Mouse (Mus musculus) liver, embryonic 11.5 days (tissue): ENCODE data around the gene Ephb1. TPM values are rescaled to one million over a fixed set of nuclear protein-coding genes. Genes with fewer than 3 reads are reported as not detected.

Source experiments
- ATAC-seq: fragments of 200-750 bp; cut with Nextera tagmentation; replicated peaks from 2 replicates; pipeline ENCODE4 v1.8.0; 2017; ENCODE audit warnings: moderate number of reproducible peaks, mild to moderate bottlenecking, moderate TSS enrichment, moderate library complexity; ENCODE audit not compliant: low FRiP score
- DNase-seq: peaks from one replicate; pipeline ENCODE4 v3.0.0-alpha.2; 2017; ENCODE audit warnings: low spot score
- H3K27ac ChIP-seq: fragments of 300-500 bp; sonication (generic); 2 replicates; pipeline ENCODE4 v1.5.1; 2014; ENCODE audit warnings: mild to moderate bottlenecking, low read depth, low read length, control low read depth
- H3K27me3 ChIP-seq: fragments of 300-500 bp; sonication (generic); replicated peaks from 2 replicates; pipeline ENCODE4 v1.6.1; 2014; ENCODE audit warnings: low read length, mixed read lengths; ENCODE audit not compliant: control insufficient read depth, insufficient read depth
- H3K36me3 ChIP-seq: fragments of 300-500 bp; sonication (generic); 2 replicates; pipeline ENCODE4 v1.6.1; 2014; ENCODE audit warnings: mild to moderate bottlenecking, low read length, moderate library complexity, mixed read lengths; ENCODE audit not compliant: control insufficient read depth, insufficient read depth
- H3K4me1 ChIP-seq: fragments of 300-500 bp; sonication (generic); replicated peaks from 2 replicates; pipeline ENCODE4 v1.6.1; 2014; ENCODE audit warnings: low read length, mixed read lengths; ENCODE audit not compliant: control insufficient read depth, insufficient read depth
- H3K4me2 ChIP-seq: fragments of 300-500 bp; sonication (generic); 2 replicates; pipeline ENCODE4 v1.6.1; 2014; ENCODE audit warnings: mild to moderate bottlenecking, control low read depth, moderate library complexity
- H3K4me3 ChIP-seq: fragments of 300-500 bp; sonication (generic); 2 replicates; pipeline ENCODE4 v1.5.1; 2014; ENCODE audit warnings: low read depth, low read length, control low read depth
- H3K9ac ChIP-seq: fragments of 300-500 bp; sonication (generic); 2 replicates; pipeline ENCODE4 v1.6.1; 2014; ENCODE audit warnings: low read depth, low read length, control low read depth
- H3K9me3 ChIP-seq: fragments of 300-500 bp; sonication (generic); 2 replicates; pipeline ENCODE4 v1.6.1; 2016; ENCODE audit warnings: low read length, inconsistent platforms, mixed read lengths; ENCODE audit not compliant: control insufficient read depth
- WGBS: fragments of 180-500 bp; shearing (Covaris S2); extraction: QIAGEN DNeasy Blood & Tissue Kit; methylation state at CpG from one replicate; pipeline ENCODE4 v1.1.7; 2014; 5-methylcytosine and 5-hydroxymethylcytosine counted together
- polyA plus RNA-seq: library from polyadenylated mRNA; unstranded; fragments of >200 nt; fragmentation: Nextera tagmentation; extraction: Ambion mirVana; gene quantifications from 2 replicates; pipeline ENCODE4 v1.2.1, GENCODE M21; 2014

Ephb1 gene
- polyA plus RNA-seq, 1 experiment from 2014 or later: 0.70 TPM

DNA sequence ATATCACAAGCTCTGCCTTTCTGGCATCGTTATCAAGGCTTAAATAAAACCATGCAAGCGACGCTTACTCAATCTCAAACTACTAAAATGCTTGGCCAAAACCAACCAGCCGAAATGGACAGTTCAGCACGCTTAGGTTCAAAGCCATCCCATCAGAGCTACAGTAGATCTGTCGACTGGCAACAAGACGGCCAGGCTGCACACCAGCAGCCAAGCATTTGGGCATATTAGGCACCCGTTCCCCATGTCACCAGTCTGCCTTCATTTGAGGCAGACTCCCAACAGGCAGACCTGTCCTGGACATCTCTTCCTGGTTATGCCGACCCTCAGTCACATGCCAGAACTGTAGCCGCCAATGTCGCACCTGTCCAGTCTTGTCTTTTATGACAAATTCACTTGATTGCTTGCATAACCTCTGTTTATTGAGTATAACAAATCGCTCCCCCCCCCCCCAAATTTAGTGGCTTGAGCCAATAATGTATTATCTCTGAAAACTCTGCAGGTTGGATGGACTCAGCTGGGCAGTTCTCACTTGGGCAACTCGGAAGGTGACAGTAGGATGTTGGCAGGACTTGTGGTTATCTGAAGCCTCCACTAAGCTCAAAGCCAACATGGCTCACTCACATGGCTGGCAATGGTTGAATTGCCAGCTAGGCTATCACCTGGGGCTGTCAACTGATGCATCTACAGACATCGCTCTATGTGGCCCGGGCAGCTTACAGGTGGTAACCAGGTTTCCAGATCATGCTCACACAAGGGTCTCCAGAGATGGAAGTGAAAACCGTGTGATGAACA is 24.0 kb downstream of the Ephb1 start:
- H3K9ac ChIP-seq: no peak overlapping the region
- no peaks in the 10 kb centered on the region for H3K27me3 ChIP-seq
- 89% methylated on average over 16 of the region's 16 CpGs for WGBS
- no peak for DNase-seq
- H3K9me3 ChIP-seq: no peaks in the 10 kb centered on the region
- no peak overlapping the region for H3K4me3 ChIP-seq
- no peak overlapping the region for H3K27ac ChIP-seq
- no peak overlapping the region for H3K4me2 ChIP-seq
- no peaks in the 10 kb centered on the region for H3K36me3 ChIP-seq
- no peak for ATAC-seq
- H3K4me1 ChIP-seq: no peaks in the 10 kb centered on the region

DNA sequence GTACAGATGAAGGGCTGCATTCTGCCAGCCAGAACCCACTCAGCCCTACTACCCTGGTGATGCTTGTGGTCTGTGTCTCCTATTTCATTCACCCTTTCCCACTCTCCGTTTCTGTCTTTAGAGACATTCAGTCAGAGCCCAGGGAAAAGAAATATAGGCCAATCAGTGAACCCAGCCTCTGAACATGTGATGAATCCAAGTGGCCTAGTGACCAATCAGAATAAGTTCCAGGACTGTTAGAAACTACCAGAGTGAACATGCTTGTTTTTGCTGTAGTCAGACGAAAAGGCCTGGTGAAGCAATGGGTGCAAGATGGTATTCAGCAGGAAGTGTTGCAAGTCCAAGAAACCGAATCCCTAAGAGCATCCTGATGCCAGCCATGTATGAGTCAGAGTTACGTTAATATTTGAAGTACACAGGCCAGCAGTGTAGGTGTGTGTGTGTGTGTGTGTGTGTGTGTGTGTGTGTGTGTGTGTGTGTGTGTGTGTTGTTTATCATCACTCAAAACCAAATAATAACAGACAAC is 26.8 kb downstream of the Ephb1 start:
- no peaks in the 10 kb centered on the region for H3K36me3 ChIP-seq
- no peak overlapping the region for H3K4me3 ChIP-seq
- H3K4me2 ChIP-seq: no peak overlapping the region
- no peaks in the 10 kb centered on the region for H3K9me3 ChIP-seq
- no peaks in the 10 kb centered on the region for H3K27me3 ChIP-seq
- no peak overlapping the region for H3K9ac ChIP-seq
- no peak overlapping the region for H3K27ac ChIP-seq
- DNase-seq: no peak
- ATAC-seq: no peak
- 75% methylated on average over 4 of the region's 4 CpGs for WGBS
- no peaks in the 10 kb centered on the region for H3K4me1 ChIP-seq

DNA sequence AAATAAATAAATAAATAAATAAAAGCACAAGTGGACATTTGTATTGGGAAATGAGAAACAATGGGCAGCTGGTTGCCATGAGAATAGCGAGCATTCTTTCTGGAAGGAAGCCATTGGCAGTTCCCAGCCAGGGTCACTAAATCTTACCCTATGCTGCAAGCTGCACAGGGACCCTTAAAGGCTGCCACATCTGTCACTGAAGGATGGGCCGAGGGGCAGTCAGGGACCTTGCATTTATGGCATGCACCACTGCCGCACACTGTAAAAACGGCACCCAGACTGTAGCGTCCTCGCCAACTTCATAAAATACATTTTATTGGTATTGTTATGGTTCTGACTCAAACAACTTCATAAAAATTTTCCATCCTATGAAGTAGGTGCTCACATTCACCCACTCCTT is 39.1 kb downstream of the Ephb1 start:
- ATAC-seq (no peak), DNase-seq (no peak)
- no peak overlapping the region for H3K9ac ChIP-seq
- 89% methylated on average over 6 of the region's 6 CpGs for WGBS
- H3K36me3 ChIP-seq: no peaks in the 10 kb centered on the region
- H3K27me3 ChIP-seq: no peaks in the 10 kb centered on the region
- H3K4me3 ChIP-seq: no peak overlapping the region
- no peak overlapping the region for H3K4me2 ChIP-seq
- H3K27ac ChIP-seq: no peak overlapping the region
- no peaks in the 10 kb centered on the region for H3K9me3 ChIP-seq
- no peaks in the 10 kb centered on the region for H3K4me1 ChIP-seq

DNA sequence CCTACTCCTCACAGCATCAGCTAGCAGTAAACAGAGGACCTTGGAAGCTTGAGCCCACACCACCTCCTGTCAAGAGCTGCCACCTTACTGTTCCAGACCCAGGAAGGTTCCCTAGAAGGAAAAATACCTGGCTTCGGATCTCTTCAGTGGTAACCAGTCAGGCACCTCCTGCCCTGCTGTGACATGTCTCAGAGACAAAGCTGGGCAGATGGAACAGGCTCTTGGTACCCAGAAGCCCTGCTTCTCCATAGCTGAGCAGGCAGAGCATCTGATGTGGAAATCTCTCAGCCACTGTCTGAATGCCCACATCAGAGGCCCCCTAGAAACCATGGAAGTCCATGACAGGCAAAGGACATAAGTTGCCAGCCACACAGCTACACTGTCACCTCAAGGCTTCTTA is 39.7 kb downstream of the Ephb1 start:
- no peaks in the 10 kb centered on the region for H3K4me1 ChIP-seq
- H3K9ac ChIP-seq: no peak overlapping the region
- H3K36me3 ChIP-seq: no peaks in the 10 kb centered on the region
- H3K4me2 ChIP-seq: no peak overlapping the region
- no peak overlapping the region for H3K27ac ChIP-seq
- H3K27me3 ChIP-seq: no peaks in the 10 kb centered on the region
- ATAC-seq (no peak), DNase-seq (no peak)
- H3K9me3 ChIP-seq: no peaks in the 10 kb centered on the region
- WGBS: 80% methylated on average over 1 of the region's 1 CpGs
- H3K4me3 ChIP-seq: no peak overlapping the region

DNA sequence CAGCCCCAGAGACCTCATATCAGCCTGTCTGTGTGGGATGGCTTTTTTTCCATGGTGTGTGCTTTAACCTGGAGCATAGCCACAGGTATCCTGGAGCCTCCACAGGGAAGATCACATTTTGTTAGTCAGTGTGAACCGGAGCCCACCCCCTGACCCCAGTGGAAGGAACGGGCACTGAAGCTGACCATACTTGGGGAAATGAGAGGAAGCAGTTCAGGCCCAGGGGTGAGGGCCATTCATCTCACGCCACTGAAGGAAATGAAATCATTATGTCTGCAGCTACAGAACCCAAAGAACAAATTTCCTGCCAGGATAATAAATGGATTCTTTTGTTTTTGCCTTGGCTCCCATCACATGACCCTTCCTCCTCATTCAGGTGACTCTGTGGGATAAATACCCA is 44.1 kb downstream of the Ephb1 start:
- DNase-seq: no peak
- Histone ChIP-seq H3K27ac (no peak overlapping the region), H3K9me3 (no peaks in the 10 kb centered on the region)

DNA sequence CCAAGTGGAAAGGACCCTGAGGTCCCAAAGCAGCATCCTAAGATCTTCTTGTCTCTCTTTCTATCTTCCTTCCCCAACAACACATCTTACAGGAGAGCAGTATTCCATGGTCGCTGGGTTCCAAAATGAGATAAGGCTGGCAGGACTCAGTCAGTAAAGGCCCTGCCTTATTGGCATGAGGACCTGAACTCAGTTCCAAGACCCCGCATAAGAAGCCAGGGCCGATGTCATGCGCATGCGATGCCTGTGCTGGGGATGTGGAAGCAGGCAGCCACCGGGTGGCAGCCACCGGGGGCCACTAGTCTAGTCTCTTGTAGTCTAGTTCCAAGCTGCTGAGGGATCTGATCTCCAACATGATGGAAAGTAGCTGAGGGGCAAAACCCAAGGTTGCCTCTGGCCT is 45.2 kb downstream of the Ephb1 start:
- H3K27me3 ChIP-seq: no peaks in the 10 kb centered on the region
- H3K9me3 ChIP-seq: no peaks in the 10 kb centered on the region
- no peaks in the 10 kb centered on the region for H3K36me3 ChIP-seq
- H3K4me2 ChIP-seq: no peak overlapping the region
- DNase-seq (no peak), ATAC-seq (no peak)
- no peak overlapping the region for H3K4me3 ChIP-seq
- no peak overlapping the region for H3K9ac ChIP-seq
- WGBS: 88% methylated on average over 7 of the region's 7 CpGs
- H3K4me1 ChIP-seq: no peaks in the 10 kb centered on the region
- H3K27ac ChIP-seq: no peak overlapping the region

More for the DNA sequence above, 44.1 kb downstream of the Ephb1 start:
- 57% methylated on average over 3 of the region's 3 CpGs for WGBS
- H3K4me1 ChIP-seq: no peaks in the 10 kb centered on the region
- no peak overlapping the region for H3K4me2 ChIP-seq
- ATAC-seq: no peak
- no peak overlapping the region for H3K9ac ChIP-seq
- no peaks in the 10 kb centered on the region for H3K27me3 ChIP-seq
- no peak overlapping the region for H3K4me3 ChIP-seq
- H3K36me3 ChIP-seq: no peaks in the 10 kb centered on the region

DNA sequence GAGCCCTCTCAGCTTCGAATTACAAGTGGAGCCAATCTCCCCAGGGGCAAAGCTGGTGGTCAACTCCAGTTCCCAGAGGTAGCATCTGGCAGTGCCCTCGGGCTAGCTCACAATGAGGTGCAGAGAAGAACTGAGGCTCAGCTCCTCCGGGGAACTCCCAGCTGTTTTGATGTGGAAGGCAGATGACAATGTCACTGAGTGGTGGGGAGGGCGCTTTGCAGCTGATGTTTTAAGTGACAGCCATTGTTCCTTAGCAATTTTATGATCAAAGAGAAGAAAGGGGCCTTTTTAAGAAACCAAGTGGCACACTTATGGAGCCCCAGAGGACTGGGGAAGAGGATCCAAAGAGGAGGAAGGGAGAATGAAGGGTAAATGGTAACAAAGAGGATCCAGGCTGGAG is 46.8 kb downstream of the Ephb1 start:
- no peak overlapping the region for H3K4me2 ChIP-seq
- DNase-seq: no peak
- no peak overlapping the region for H3K4me3 ChIP-seq
- H3K27me3 ChIP-seq: no peaks in the 10 kb centered on the region
- H3K27ac ChIP-seq: no peak overlapping the region
- H3K36me3 ChIP-seq: no peaks in the 10 kb centered on the region
- no peak for ATAC-seq
- 63% methylated on average over 4 of the region's 4 CpGs for WGBS
- H3K9me3 ChIP-seq: no peaks in the 10 kb centered on the region
- H3K4me1 ChIP-seq: no peaks in the 10 kb centered on the region
- no peak overlapping the region for H3K9ac ChIP-seq

DNA sequence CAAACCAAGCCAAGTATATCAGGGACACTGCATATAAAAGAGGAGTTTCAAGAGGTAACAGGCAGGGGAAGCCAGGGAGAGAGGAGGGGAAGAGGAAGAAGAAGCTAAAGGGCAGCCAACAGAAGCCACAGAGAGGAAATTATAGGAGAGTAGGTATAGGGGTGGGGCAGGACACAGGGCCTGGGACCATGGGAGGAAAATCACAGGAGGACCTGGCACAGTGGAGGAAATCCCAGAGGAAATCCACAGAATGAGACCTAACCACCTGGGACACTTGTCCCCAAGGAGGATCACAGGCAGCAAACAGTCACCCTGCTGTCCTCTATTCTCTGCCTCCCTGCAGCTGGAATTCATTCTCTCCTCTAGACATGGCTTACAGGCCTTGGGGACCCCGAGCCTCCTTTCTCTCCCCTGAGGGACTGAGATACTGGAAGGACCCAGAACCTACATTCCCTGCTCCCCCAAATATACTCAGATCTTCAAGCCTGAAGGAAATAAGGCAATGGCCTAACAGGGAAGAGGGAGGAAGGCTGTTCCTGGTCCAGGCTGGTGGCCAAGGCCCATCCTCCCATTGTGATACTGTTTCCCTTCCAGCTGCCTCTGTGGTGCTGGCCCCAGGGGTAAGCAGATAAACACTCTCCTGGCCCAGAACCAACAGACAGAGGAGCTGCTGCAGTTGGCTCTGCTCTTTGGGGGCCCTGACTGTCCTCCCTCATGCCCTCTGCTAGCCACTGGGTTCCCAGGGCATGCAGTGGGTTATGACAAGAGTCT is 47.7 kb downstream of the Ephb1 start:
- no peaks in the 10 kb centered on the region for H3K36me3 ChIP-seq
- H3K4me2 ChIP-seq: no peak overlapping the region
- WGBS: 81% methylated on average over 1 of the region's 1 CpGs
- no peak overlapping the region for H3K27ac ChIP-seq
- ATAC-seq: no peak
- H3K27me3 ChIP-seq: no peaks in the 10 kb centered on the region
- DNase-seq: no peak
- no peaks in the 10 kb centered on the region for H3K4me1 ChIP-seq
- H3K4me3 ChIP-seq: no peak overlapping the region
- no peaks in the 10 kb centered on the region for H3K9me3 ChIP-seq
- no peak overlapping the region for H3K9ac ChIP-seq
